ENCODE assay signal across 8 mouse cellular contexts in the genomic region with DNA sequence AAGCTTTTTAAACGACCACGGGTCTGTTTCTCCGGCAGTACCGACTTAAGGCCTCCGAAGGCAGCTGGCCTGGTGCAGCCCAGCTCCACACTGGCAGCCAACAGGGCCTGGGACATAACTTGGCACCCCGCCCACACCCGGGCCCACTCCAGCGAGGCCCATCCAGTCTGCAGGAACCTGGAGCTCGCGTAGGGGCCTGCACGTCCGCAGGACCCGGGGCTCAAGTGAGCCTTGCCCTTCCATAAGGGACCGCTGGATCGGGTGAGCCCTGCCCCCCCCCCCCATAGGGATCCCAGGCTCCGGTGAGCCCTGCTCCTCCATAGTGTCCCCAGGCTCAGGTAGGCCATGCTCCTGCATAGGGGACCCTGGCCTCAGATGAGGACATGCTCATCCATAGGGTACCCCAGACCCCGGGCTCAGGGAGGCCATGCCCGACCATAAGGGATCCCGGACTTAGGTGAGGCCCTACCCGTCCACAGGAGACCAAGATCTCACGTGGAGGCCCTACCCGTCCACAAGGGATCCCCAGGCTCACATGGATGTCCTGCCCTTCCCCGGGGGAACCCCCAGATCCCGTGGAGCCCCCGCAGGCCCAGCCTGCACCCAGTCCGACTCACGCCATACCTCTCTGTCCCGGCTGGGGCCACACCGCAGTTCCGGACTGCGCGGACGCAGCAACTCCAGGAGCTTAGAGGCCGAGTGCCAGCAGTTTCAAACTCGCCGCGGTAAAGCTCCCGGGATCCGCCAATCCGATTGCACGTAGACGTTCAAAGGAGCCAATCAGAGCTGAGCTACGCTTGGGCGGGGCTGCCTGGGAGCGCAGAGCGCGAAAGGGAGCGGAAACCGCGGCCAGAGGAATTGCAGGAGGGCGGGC. TPM values are rescaled to one million over a fixed set of nuclear protein-coding genes. Genes with fewer than 3 reads are reported as not detected.
DNase-seq lines count a peak whose midpoint lies in the region; ATAC-seq lines count a peak whose summit lies in the region.

Gene Cdk1 (minus strand): TSS at position 727 of the 874 bp plus-strand sequence.

- no peaks in the 10 kb centered on the region for H3K9me3 ChIP-seq in hindbrain, embryonic 12.5 days (replicated peaks)

- H3K27ac ChIP-seq in hindbrain, embryonic 12.5 days: peak within 1 kb of the TSS; percentile 68

- H3K4me1 ChIP-seq in hindbrain, embryonic 12.5 days: peaks cover 44% of the 10 kb centered on the region

- peak; percentile 96 for DNase-seq in Muller cell, postnatal 12 days (ENCODE audit: inconsistent ontology term)
- DNase-seq in cerebellum, adult 9-11 months: peak; percentile 93
- DNase-seq in frontal cortex, postnatal 10 days (ENCODE audit: low spot score in 2 of 2): peak; percentile 89 to 93
- DNase-seq in layer of hippocampus, postnatal 14 days (ENCODE audit: low spot score in 2 of 2): peak; percentile 93 to 95
- peak; percentile 96 for DNase-seq in lung, postnatal 14 days
- DNase-seq in retina, adult 2 months (ENCODE audit: low read depth, low spot score): peak; percentile 79
- DNase-seq in thymus, postnatal 36 days: peak; percentile 92 to 94

- WGBS in hindbrain, embryonic 12.5 days: under 1% methylated on average over 51 of the region's 51 CpGs

- peak within 1 kb of the TSS; percentile 81 for H3K9ac ChIP-seq in hindbrain, embryonic 12.5 days

- H3K4me3 ChIP-seq in hindbrain, embryonic 12.5 days: peak within 1 kb of the TSS; percentile 67

- peak within 1 kb of the TSS; percentile 84 for H3K4me2 ChIP-seq in hindbrain, embryonic 12.5 days (replicated peaks)

- peaks cover 10% of the 10 kb centered on the region; the same call in 1 of the 2 replicates for H3K36me3 ChIP-seq in hindbrain, embryonic 12.5 days

- ATAC-seq in hindbrain, embryonic 12.5 days (ENCODE audit: low FRiP score): peak; percentile 97

- no peaks in the 10 kb centered on the region for H3K27me3 ChIP-seq in hindbrain, embryonic 12.5 days

RNA-seq across cellular contexts. Expression of gene Cdk1, which starts in this region (rescaled TPM):
- 210 and 220 TPM in 2 replicates for polyA plus RNA-seq in hindbrain, embryonic 12.5 days (2016; fragmentation: Nextera tagmentation; extraction: Ambion mirVana)
- 1 to 10 TPM; 2.9 to 3.4 TPM for total RNA-seq in layer of hippocampus, postnatal 14 days (2021)

Comparison
In these comparisons a context has a peak if more than half of its experiments do, and no peak if none do; other contexts are left out.
1. Peak in every context shown above with its lines: DNase-seq, ATAC-seq, H3K4me3 ChIP-seq and H3K27ac ChIP-seq.